Mouse (Mus musculus): Measurements from ENCODE around the gene Rpl19. TPM values are rescaled to one million over a fixed set of nuclear protein-coding genes. Genes with fewer than 3 reads are reported as not detected.

Gene Rpl19
- polyA plus RNA-seq, 1 experiment from 2014 or later: 656 TPM

DNA sequence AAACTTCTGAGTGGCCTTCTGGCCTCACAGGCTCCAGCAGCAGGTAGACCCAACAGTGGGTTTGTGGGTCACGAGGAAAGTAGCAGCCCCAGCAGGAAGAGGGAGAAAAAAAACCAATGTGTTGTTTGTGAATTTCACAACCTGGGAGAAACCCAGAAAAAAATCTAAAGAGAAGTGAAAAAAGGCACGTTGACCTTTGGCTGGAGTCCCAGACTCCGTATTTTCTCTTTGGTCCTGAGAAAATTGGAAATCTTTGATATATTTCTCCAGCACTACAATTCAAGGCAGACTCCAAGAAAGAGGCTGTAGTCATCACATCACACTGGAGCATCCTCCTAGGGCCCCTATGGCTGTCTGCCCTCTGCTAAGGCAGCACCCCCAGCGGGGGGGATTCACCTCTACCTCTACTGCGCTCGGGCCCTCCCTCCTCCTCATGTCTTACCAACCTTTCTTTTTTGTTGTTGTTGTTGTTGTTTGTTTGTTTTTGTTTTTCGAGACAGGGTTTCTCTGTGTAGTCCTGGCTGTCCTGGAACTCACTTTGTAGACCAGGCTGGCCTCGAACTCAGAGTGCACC, 29.0 kb upstream of the Rpl19 start:
- no peak overlapping the region for H3K4me2 ChIP-seq (ENCODE audit: low read depth, low read length)
- 0 out of 2 replicates have a peak, but pooled peaks cover 3% of the 10 kb centered on the region for H3K36me3 ChIP-seq (ENCODE audit: control insufficient read depth, insufficient read depth, low read length)
- no peak overlapping the region for H3K9ac ChIP-seq (replicated peaks; ENCODE audit: low read depth, low read length)
- 77% methylated on average over 8 of the region's 8 CpGs for WGBS
- 0 out of 2 replicates have a peak, but pooled peaks cover 2% of the 10 kb centered on the region for H3K27me3 ChIP-seq (ENCODE audit: control insufficient read depth, insufficient read depth, low read length)
- no peak overlapping the region for H3K4me3 ChIP-seq (ENCODE audit: low read depth, low read length)
- 0 out of 2 replicates have a peak, but pooled peaks cover 8% of the 10 kb centered on the region for H3K4me1 ChIP-seq (ENCODE audit: control insufficient read depth, insufficient read depth, low read length)
- no peak for ATAC-seq (ENCODE audit: low read depth)
- no peak overlapping the region for H3K27ac ChIP-seq (ENCODE audit: low read depth, low read length)
- no peaks in the 10 kb centered on the region for H3K9me3 ChIP-seq (ENCODE audit: control insufficient read depth, low read length)

DNA sequence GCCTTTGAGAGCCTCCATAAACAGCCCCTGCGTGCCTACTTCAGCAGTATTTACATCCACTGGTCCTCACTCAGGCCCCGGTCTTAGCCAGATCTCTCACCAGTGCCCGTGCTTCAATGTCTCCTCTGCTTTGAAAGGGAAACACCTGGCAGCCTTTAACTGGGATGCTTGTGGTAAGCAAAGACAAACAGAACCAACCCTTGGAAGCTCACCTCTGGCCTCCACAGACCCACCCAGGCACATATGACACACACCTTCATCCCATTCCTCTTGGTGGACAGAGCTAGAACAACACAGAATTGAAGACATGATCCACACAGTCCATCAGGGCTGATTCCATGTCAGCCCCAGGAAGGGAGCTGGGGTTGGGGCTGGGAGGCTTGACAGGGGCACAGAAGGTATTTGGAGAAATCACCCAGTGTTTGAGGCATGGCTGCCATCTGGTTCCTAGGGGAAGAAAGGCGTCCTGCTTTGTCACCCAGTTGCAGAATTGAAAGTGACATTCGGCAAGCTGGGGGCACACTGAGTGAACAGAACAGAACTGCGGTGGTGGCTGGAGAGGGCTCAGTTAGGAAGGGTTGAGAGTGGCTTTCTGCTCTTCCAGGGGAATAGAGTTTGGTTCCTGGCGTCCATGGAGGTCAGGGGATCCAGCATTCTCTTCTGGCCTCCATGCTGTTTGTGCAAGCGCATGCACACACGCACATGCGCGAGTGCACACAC, 28.3 kb upstream of the Rpl19 start:
- H3K9me3 ChIP-seq (ENCODE audit: control insufficient read depth, low read length): no peaks in the 10 kb centered on the region
- WGBS: 83% methylated on average over 11 of the region's 11 CpGs
- peaks cover 8% of the 10 kb centered on the region; the same call in 1 of the 2 replicates for H3K36me3 ChIP-seq (ENCODE audit: control insufficient read depth, insufficient read depth, low read length)
- 0 out of 2 replicates have a peak, but pooled peaks cover 2% of the 10 kb centered on the region for H3K27me3 ChIP-seq (ENCODE audit: control insufficient read depth, insufficient read depth, low read length)
- no peak for ATAC-seq (ENCODE audit: low read depth)
- H3K27ac ChIP-seq (ENCODE audit: low read depth, low read length): no peak overlapping the region
- H3K4me1 ChIP-seq (ENCODE audit: control insufficient read depth, insufficient read depth, low read length): 0 out of 2 replicates have a peak, but pooled peaks cover 11% of the 10 kb centered on the region
- H3K4me2 ChIP-seq (ENCODE audit: low read depth, low read length): no peak overlapping the region
- no peak overlapping the region for H3K9ac ChIP-seq (replicated peaks; ENCODE audit: low read depth, low read length)
- no peak overlapping the region for H3K4me3 ChIP-seq (ENCODE audit: low read depth, low read length)

DNA sequence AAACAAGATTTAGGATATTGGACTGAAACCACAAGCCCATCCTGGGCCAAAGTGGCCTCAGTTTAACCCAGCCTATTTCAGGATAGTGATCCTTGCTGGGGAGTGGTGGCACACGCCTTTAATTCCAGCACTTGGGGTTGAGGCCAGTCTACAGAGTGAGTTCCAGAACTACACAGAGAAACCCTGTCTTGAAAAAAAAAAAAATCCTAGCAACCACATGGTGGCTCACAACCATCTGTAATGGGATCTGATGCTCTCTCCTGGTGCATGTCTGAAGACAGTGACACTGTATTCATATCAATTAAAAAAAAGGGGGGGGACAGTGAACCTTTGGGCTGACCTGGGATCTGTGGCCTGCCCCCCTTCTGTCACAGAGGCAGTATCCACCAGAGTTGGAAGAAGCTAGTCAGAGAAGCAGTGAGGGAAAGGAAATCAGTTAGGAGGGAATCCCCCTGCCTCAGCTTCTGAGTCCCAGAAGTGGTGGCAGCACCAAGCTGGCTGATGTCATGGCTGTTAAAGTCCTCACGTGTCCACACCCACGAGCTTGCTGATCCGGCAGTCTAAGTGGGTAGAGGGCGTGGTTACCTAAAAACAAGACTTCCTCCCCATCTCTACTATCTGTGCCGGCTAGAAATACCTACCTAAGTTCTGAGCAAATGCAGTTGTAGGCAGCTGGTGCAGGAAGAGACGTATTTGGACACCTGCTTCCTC, 27.5 kb upstream of the Rpl19 start:
- WGBS: 64% methylated on average over 7 of the region's 7 CpGs
- Histone ChIP-seq H3K9me3 (ENCODE audit: control insufficient read depth, low read length) (no peaks in the 10 kb centered on the region), H3K9ac (replicated peaks; ENCODE audit: low read depth, low read length) (no peak overlapping the region), H3K4me1 (ENCODE audit: control insufficient read depth, insufficient read depth, low read length) (0 out of 2 replicates have a peak, but pooled peaks cover 11% of the 10 kb centered on the region), H3K4me3 (ENCODE audit: low read depth, low read length) (no peak overlapping the region), H3K36me3 (ENCODE audit: control insufficient read depth, insufficient read depth, low read length) (peaks cover 8% of the 10 kb centered on the region; the same call in 1 of the 2 replicates), H3K27ac (ENCODE audit: low read depth, low read length) (no peak overlapping the region), H3K27me3 (ENCODE audit: control insufficient read depth, insufficient read depth, low read length) (0 out of 2 replicates have a peak, but pooled peaks cover 2% of the 10 kb centered on the region), H3K4me2 (ENCODE audit: low read depth, low read length) (no peak overlapping the region)
- ATAC-seq (ENCODE audit: low read depth): no peak

DNA sequence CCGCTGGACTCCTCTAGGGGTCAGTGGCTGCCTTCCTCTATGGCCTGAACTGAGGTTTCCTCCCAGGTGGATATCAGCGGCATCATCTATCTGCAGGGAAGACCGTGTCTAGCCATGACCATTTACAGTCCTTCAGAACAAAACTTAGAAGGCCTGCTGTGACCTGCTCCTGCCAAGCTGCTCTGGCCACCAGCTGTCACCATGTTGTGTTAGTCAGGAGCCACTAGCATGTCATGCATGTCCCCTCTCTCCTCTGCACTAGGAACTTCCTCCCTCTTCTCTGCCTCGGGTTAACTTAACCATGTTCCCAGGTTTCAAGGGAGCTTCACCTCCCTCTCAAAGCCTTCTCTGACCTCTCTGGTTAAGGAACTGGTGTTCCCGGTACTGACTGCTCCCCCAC, 26.8 kb upstream of the Rpl19 start:
- 62% methylated on average over 5 of the region's 5 CpGs for WGBS
- Histone ChIP-seq H3K9ac (replicated peaks; ENCODE audit: low read depth, low read length) (no peak overlapping the region), H3K36me3 (ENCODE audit: control insufficient read depth, insufficient read depth, low read length) (peaks cover 10% of the 10 kb centered on the region), H3K9me3 (ENCODE audit: control insufficient read depth, low read length) (no peaks in the 10 kb centered on the region), H3K4me1 (ENCODE audit: control insufficient read depth, insufficient read depth, low read length) (0 out of 2 replicates have a peak, but pooled peaks cover 11% of the 10 kb centered on the region), H3K27ac (ENCODE audit: low read depth, low read length) (no peak overlapping the region), H3K4me2 (ENCODE audit: low read depth, low read length) (no peak overlapping the region), H3K27me3 (ENCODE audit: control insufficient read depth, insufficient read depth, low read length) (0 out of 2 replicates have a peak, but pooled peaks cover 2% of the 10 kb centered on the region), H3K4me3 (ENCODE audit: low read depth, low read length) (no peak overlapping the region)
- no peak for ATAC-seq (ENCODE audit: low read depth)

DNA sequence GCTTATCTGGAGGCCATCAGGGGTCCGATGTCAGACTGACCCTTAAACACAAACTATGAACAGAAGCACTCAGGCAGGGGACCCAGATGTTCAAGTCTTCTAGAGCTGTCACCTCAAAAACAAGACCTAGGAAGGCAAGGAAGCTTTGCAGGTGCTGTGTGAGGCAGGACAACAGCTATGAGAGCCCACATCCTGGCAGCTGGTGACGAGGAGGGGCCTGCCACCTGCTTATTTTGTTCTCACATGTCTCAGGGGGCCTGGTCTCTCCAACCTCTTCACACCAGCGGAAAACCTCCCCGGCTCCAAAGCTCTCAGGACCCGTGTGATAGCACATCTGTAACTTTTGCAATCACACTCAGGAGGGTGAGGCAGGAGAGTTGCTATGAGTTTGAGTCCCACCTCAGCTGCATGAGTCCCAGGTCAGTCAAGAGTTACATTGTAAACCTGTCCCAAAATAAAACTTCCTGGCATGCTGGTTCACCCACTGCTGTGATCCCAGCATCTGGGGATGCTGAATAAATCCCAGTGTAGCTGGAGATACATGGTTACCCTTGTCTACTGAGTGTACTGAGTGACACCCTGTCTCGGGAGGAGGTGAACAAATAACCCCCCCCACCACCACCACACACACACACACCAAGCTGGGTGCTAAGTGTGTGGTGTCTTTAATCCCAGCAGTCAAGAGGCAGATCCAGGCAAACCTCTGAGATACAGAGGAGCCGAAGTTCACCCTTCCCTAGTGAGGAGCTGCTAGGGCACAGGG, 26.0 kb upstream of the Rpl19 start:
- Histone ChIP-seq H3K4me3 (ENCODE audit: low read depth, low read length) (no peak overlapping the region), H3K9ac (replicated peaks; ENCODE audit: low read depth, low read length) (no peak overlapping the region), H3K36me3 (ENCODE audit: control insufficient read depth, insufficient read depth, low read length) (peaks cover 17% of the 10 kb centered on the region), H3K4me1 (ENCODE audit: control insufficient read depth, insufficient read depth, low read length) (0 out of 2 replicates have a peak, but pooled peaks cover 6% of the 10 kb centered on the region), H3K27me3 (ENCODE audit: control insufficient read depth, insufficient read depth, low read length) (no peaks in the 10 kb centered on the region), H3K9me3 (ENCODE audit: control insufficient read depth, low read length) (no peaks in the 10 kb centered on the region), H3K4me2 (ENCODE audit: low read depth, low read length) (no peak overlapping the region), H3K27ac (ENCODE audit: low read depth, low read length) (no peak overlapping the region)
- ATAC-seq (ENCODE audit: low read depth): no peak
- WGBS: 26% methylated on average over 7 of the region's 7 CpGs

DNA sequence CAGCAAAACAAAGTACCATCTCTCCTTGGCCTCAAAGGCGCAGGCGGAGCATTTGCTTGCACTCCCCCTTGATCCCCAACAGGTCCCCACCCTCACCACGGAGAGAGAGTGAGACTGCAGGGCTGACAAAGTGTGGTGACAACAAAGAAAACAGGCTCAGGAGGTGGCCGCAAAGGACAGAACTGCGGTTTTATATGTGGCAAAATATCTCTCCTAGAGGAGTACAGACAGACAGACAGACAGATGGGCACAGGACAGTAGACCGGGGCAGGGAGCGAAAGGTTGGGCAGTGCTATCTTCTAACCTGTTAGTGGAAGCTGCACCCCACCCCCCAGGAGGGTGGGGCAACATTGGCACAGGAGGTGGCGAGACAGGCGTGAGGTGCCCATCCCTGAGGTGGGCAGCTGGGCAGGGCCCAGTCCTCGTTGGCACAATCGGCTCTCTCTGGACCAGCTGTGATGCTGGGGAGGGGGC, 25.1 kb upstream of the Rpl19 start:
- Histone ChIP-seq H3K36me3 (ENCODE audit: control insufficient read depth, insufficient read depth, low read length) (peaks cover 25% of the 10 kb centered on the region), H3K9me3 (ENCODE audit: control insufficient read depth, low read length) (no peaks in the 10 kb centered on the region), H3K9ac (replicated peaks; ENCODE audit: low read depth, low read length) (no peak overlapping the region), H3K4me2 (ENCODE audit: low read depth, low read length) (no peak overlapping the region), H3K27me3 (ENCODE audit: control insufficient read depth, insufficient read depth, low read length) (no peaks in the 10 kb centered on the region), H3K4me1 (ENCODE audit: control insufficient read depth, insufficient read depth, low read length) (0 out of 2 replicates have a peak, but pooled peaks cover 4% of the 10 kb centered on the region), H3K27ac (ENCODE audit: low read depth, low read length) (no peak overlapping the region), H3K4me3 (ENCODE audit: low read depth, low read length) (no peak overlapping the region)
- no peak for ATAC-seq (ENCODE audit: low read depth)
- 19% methylated on average over 11 of the region's 11 CpGs for WGBS

DNA sequence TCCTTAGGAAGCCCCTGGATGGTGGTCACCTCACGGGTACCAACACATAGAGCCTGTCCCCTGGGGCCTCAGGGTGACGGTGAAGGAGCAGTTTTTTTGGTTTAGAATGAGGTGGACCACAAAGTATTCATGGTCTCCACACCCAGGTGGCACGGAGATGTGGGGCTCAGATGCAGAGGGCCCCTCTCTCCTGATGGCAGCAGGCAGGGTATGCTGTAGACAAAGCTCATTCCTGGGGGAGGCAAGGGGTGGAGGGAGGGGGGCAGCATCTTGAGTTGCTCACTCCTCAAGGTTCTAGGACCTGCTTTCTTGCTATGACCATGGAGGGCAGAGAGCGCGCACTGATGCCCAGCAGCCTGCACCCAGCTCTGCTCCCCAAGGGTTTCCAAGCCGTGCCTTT, 24.5 kb upstream of the Rpl19 start:
- 0 out of 2 replicates have a peak, but pooled peaks cover 4% of the 10 kb centered on the region for H3K4me1 ChIP-seq (ENCODE audit: control insufficient read depth, insufficient read depth, low read length)
- 59% methylated on average over 6 of the region's 6 CpGs for WGBS
- no peak overlapping the region for H3K4me3 ChIP-seq (ENCODE audit: low read depth, low read length)
- H3K36me3 ChIP-seq (ENCODE audit: control insufficient read depth, insufficient read depth, low read length): peaks cover 28% of the 10 kb centered on the region
- no peak overlapping the region for H3K9ac ChIP-seq (replicated peaks; ENCODE audit: low read depth, low read length)
- no peaks in the 10 kb centered on the region for H3K27me3 ChIP-seq (ENCODE audit: control insufficient read depth, insufficient read depth, low read length)
- no peak overlapping the region for H3K27ac ChIP-seq (ENCODE audit: low read depth, low read length)
- no peak for ATAC-seq (ENCODE audit: low read depth)
- no peaks in the 10 kb centered on the region for H3K9me3 ChIP-seq (ENCODE audit: control insufficient read depth, low read length)
- H3K4me2 ChIP-seq (ENCODE audit: low read depth, low read length): no peak overlapping the region

DNA sequence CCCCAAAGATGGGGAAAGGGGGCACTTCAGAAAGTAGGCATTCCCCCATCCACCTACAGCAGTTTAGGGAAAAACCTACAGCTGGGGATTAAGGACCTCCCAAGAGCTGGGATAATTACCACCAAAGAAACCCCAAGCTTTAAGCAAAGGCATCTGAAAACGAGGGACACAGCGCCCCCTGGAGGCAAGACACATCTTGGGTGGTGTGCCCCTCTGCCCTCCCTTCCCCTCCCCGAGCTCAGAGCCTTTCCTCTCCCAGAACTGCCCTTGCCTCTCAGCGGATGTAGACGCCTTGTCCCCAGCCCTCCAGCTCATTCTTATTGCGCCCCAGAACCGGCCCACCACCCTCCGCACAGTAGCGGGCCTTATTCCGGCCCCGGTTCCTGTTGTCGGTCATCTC, 23.9 kb upstream of the Rpl19 start:
- 0 out of 2 replicates have a peak, but pooled peaks cover 4% of the 10 kb centered on the region for H3K4me1 ChIP-seq (ENCODE audit: control insufficient read depth, insufficient read depth, low read length)
- WGBS: 10% methylated on average over 12 of the region's 12 CpGs
- peaks cover 33% of the 10 kb centered on the region for H3K36me3 ChIP-seq (ENCODE audit: control insufficient read depth, insufficient read depth, low read length)
- ATAC-seq (ENCODE audit: low read depth): no peak; the same call in 1 of the 2 replicates
- no peak overlapping the region for H3K4me3 ChIP-seq (ENCODE audit: low read depth, low read length)
- no peaks in the 10 kb centered on the region for H3K27me3 ChIP-seq (ENCODE audit: control insufficient read depth, insufficient read depth, low read length)
- no peak overlapping the region for H3K9ac ChIP-seq (replicated peaks; ENCODE audit: low read depth, low read length)
- H3K4me2 ChIP-seq (ENCODE audit: low read depth, low read length): no peak overlapping the region
- H3K9me3 ChIP-seq (ENCODE audit: control insufficient read depth, low read length): no peaks in the 10 kb centered on the region
- H3K27ac ChIP-seq (ENCODE audit: low read depth, low read length): no peak overlapping the region

Measured in neural tube, embryonic 14.5 days (tissue).